Mouse (Mus musculus) ES-E14 (cell line): ENCODE data around the gene Lrmda. TPM values are rescaled to one million over a fixed set of nuclear protein-coding genes. Genes with fewer than 3 reads are reported as not detected.

ENCODE experiments used
- DNase-seq: peaks from one replicate; pipeline ENCODE4 v3.0.0-alpha.2; 2013; ENCODE audit warnings: low read depth, low spot score
- H3K27ac ChIP-seq: 2 replicates; pipeline ENCODE4 v1.5.1; 2012; ENCODE audit warnings: low read depth, mild to moderate bottlenecking, low read length, moderate library complexity, mixed read lengths; ENCODE audit not compliant: poor library complexity, insufficient read depth, severe bottlenecking
- H3K36me3 ChIP-seq: 2 replicates; pipeline ENCODE4 v1.6.1; 2012; ENCODE audit warnings: mild to moderate bottlenecking, low read length, moderate library complexity, mixed read lengths; ENCODE audit not compliant: control insufficient read depth, poor library complexity, insufficient read depth, severe bottlenecking
- H3K4me1 ChIP-seq, 2 experiments: fragments of 150-350 bp in 1 of 2; sonication (generic) in 1 of 2; 2 replicates each; pipeline ENCODE4 v1.6.1; 2012; ENCODE audit warnings: low read length in 2 of 2, mild to moderate bottlenecking in 1 of 2, mixed read lengths in 1 of 2; ENCODE audit not compliant: control insufficient read depth in 2 of 2, insufficient read depth in 2 of 2, poor library complexity in 1 of 2
- H3K4me3 ChIP-seq, 2 experiments: fragments of 150-350 bp in 1 of 2; sonication (generic) in 1 of 2; 2 replicates each; pipeline ENCODE4 v1.5.1; 2012; ENCODE audit warnings: low read length in 2 of 2, low read depth in 1 of 2, mild to moderate bottlenecking in 1 of 2, mixed read lengths in 1 of 2; ENCODE audit not compliant: insufficient read depth in 1 of 2, poor library complexity in 1 of 2, severe bottlenecking in 1 of 2
- H3K9ac ChIP-seq: 2 replicates; pipeline ENCODE4 v1.6.1; 2012; ENCODE audit warnings: low read depth, mild to moderate bottlenecking, low read length, mixed read lengths; ENCODE audit not compliant: poor library complexity, insufficient read depth, severe bottlenecking
- H3K9me3 ChIP-seq: fragments of 150-350 bp; sonication (generic); 2 replicates; pipeline ENCODE4 v1.6.1; 2012; ENCODE audit warnings: low read depth, mild to moderate bottlenecking, low read length; ENCODE audit not compliant: control insufficient read depth, insufficient read depth
- CHD2 ChIP-seq: IDR thresholded peaks from 2 replicates; pipeline ENCODE4 v1.6.1; 2014; ENCODE audit warnings: mild to moderate bottlenecking, low read depth, low read length, inconsistent platforms
- HCFC1 ChIP-seq: IDR thresholded peaks from 2 replicates; pipeline ENCODE4 v1.6.1; 2012; ENCODE audit warnings: low read length, inconsistent platforms, borderline replicate concordance; ENCODE audit not compliant: insufficient read depth
- MAFK ChIP-seq: IDR thresholded peaks from 2 replicates; pipeline ENCODE4 v1.6.1; 2014; ENCODE audit warnings: mild to moderate bottlenecking, low read depth, low read length, inconsistent platforms; ENCODE audit not compliant: insufficient read depth
- ZC3H11A ChIP-seq: IDR thresholded peaks from 2 replicates; pipeline ENCODE4 v1.6.1; 2012; ENCODE audit warnings: low read depth, mild to moderate bottlenecking, inconsistent platforms, low read length, borderline replicate concordance
- ZNF384 ChIP-seq: IDR thresholded peaks from 2 replicates; pipeline ENCODE4 v1.6.1; 2012; ENCODE audit warnings: low read depth, low read length, inconsistent platforms
- in situ Hi-C, 2 experiments: fragments of 600-800 bp; cut with MboI; formaldehyde crosslinking; loops; one replicate each; pipeline ENCODE4 v1.15.1; 2025; ENCODE audit warnings: low sequenced_read_pairs in 2 of 2, inconsistent platforms in 1 of 2; ENCODE audit not compliant: unreplicated experiment in 2 of 2
- total RNA-seq: library from RNA; depleted of rRNA; stranded (reverse); fragments of 300-350 nt; gene quantifications from 2 replicates; pipeline ENCODE4 v1.2.3, GENCODE M21; 2012

Gene Lrmda
- total RNA-seq, 1 experiment, result 0.22 TPM

DNA sequence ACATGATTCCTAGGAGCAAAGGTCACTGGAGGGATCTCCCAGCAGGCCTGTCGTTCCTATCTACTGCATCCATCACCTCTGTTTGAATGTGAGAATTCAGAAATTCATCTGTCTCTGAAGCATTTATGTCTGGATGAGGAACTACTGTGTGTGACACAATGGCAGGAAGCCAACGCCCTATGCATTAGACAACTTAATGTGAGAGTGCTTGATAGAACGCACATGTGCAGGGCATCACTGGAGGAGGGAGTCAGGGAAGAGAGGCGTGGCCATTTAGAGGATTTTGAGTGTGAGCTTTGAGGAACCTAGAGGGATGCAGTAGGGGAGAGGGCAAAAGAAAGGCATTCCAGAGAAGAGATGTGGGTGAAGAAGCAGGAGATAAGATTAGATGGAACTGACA lies 825.9 kb downstream of the Lrmda start:
- no peak overlapping the region for H3K27ac ChIP-seq
- TF ChIP-seq CHD2 (no peak), HCFC1 (no peak), ZNF384 (no peak), ZC3H11A (no peak), MAFK (no peak)
- H3K4me3 ChIP-seq, result no peak overlapping the region
- DNase-seq, result no peak
- in situ Hi-C loops, result no loop called here
- H3K9ac ChIP-seq, result no peak overlapping the region
- no peaks in the 10 kb centered on the region for H3K9me3 ChIP-seq
- H3K36me3 ChIP-seq, result no peaks in the 10 kb centered on the region
- H3K4me1 ChIP-seq, result no peaks in the 10 kb centered on the region

DNA sequence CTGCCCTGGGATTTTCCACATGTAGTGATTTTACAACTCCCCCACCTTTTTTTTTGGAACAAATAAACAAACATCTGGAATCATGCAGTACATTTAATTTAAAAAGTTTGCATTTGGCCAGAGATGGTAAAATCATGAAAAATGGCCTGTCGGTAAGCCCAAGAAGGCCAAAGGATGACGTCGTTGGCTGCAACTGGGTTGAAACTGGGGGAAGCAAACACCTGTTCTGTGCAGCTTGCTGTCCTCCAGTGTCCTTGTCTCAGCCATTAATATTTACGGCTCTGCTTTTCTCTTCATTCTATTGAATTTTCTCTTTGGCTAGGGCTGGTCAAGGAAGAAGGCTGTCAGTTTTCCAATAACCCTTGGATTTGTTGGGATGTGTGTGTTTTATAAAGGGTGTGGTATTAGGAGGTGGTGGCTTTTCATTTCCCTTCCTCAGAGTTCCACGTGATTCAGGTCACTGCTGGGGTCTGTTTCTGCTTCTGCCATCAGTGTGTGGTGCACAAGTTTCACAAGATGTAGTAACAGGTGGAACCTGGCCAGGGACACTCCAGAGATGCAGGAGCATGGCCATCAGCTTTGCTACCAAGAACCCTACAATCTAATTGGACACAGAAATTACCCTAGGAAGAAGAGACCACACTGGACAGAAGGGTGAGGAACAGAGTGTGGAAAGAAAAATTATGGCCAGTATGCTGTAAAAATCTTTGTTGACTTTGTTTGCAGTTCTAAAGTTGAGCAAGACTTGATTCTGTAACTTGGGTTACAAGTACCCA lies 827.7 kb downstream of the Lrmda start:
- Histone ChIP-seq H3K4me3 (no peak overlapping the region), H3K36me3 (no peaks in the 10 kb centered on the region), H3K9me3 (no peaks in the 10 kb centered on the region), H3K9ac (no peak overlapping the region), H3K4me1 (no peaks in the 10 kb centered on the region), H3K27ac (no peak overlapping the region)
- in situ Hi-C loops, result no loop called here
- no peak for DNase-seq
- TF ChIP-seq CHD2 (no peak), ZNF384 (no peak), MAFK (no peak), HCFC1 (no peak), ZC3H11A (no peak)

DNA sequence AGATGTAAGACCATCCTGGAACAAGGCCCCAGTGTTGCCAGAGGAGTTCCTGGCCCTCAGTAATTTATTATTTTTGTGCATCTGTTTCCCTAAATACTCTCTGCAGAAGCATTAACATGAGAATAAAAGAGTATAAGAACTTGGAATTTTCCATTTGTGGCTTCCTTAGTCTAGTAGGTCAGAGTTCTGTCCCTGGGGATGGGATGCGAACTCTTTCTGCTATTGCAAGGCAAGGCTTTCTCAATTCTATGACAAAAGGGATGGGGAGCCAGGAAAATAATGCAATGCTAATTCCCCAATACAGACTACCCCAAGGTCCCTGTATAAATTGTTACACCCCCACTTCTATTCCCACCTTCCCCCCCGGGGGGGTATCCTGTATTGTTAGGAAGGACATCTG lies 829.6 kb downstream of the Lrmda start:
- Histone ChIP-seq H3K4me1 (no peaks in the 10 kb centered on the region), H3K9me3 (no peaks in the 10 kb centered on the region), H3K4me3 (no peak overlapping the region), H3K36me3 (no peaks in the 10 kb centered on the region), H3K27ac (no peak overlapping the region), H3K9ac (no peak overlapping the region)
- in situ Hi-C loops, result no loop called here
- TF ChIP-seq HCFC1 (no peak), ZC3H11A (no peak), CHD2 (no peak)
- DNase-seq, result no peak

DNA sequence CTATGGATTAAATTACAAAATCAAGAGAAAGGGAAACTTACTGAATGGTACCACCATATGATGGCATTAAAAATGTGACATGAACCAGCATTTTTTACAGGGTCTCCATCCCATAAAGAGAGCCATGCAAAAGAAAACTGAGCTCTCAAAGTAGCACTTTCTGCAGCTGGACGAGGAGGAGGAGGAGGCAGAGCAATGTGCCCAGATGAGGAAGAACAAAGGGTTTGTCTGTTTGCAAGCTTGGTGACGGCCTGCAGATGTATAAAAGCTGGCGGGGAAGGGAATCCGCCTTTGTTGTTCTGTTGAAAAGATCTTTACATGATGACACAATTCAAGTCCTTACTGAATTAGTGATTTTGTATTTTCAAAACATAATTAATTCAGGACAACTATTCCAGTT lies 841.1 kb downstream of the Lrmda start:
- Histone ChIP-seq H3K4me3 (no peak overlapping the region), H3K9me3 (no peaks in the 10 kb centered on the region), H3K9ac (no peak overlapping the region), H3K36me3 (no peaks in the 10 kb centered on the region), H3K4me1 (no peaks in the 10 kb centered on the region), H3K27ac (no peak overlapping the region)
- no peak for DNase-seq
- TF ChIP-seq MAFK (no peak), CHD2 (no peak), ZNF384 (no peak), ZC3H11A (no peak), HCFC1 (no peak)
- in situ Hi-C loops, result no loop called here

DNA sequence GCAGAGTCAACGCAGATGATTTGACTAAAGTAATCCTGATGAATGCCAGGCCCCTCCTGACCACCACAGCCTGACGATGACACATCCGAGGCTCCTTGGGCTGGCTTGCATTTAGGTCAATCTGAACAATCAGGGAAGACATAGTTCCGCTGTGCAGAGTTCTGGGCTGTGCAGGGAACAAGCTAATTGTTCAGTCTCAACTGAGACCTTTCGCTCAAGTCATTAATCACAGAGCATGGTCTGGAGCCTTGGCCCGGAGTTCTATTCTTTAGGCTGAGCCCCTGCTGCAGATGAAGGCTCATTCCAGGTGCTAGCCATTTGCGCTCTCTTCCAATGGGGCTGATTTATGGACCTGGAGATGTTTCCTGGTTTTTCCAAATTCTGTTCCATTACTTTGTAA lies 844.6 kb downstream of the Lrmda start:
- Histone ChIP-seq H3K4me1 (no peaks in the 10 kb centered on the region), H3K36me3 (no peaks in the 10 kb centered on the region), H3K9ac (no peak overlapping the region), H3K27ac (no peak overlapping the region), H3K4me3 (no peak overlapping the region), H3K9me3 (no peaks in the 10 kb centered on the region)
- in situ Hi-C loops, result no loop called here
- DNase-seq, result no peak
- TF ChIP-seq ZC3H11A, result no peak
- no peak for TF ChIP-seq ZNF384
- TF ChIP-seq MAFK, result no peak
- TF ChIP-seq CHD2, result no peak
- no peak for TF ChIP-seq HCFC1
